Mouse (Mus musculus): ENCODE measurements around the gene Slc25a20. TPM values are rescaled to one million over a fixed set of nuclear protein-coding genes. Genes with fewer than 3 reads are reported as not detected.

Gene Slc25a20
- polyA plus RNA-seq, 1 experiment from 2014 or later, result 23.5 TPM

DNA sequence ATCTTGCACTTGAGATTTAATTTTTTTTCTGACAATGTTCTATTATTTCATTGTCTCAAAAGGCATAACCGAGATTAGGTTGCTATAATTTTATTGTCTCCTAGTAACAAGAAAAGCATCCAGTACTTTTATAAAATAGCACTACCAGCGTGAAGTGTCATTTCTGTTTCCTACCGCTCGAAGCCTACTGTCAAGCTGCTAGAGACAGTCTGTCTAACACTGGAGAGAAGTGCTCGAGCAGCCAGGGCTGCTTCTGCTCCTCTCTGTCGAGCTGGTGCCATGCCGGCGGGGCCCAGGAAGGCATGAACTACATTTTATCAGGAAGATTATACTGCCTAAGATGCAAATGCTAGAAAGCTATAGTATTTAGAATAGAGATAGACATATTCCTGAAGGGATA, 46.9 kb downstream of the Slc25a20 start:
- H3K27me3 ChIP-seq (replicated peaks; ENCODE audit: control insufficient read depth, insufficient read depth, low read length), result no peaks in the 10 kb centered on the region
- H3K36me3 ChIP-seq (ENCODE audit: control insufficient read depth, insufficient read depth, low read length), result no peaks in the 10 kb centered on the region
- no peak overlapping the region for H3K4me2 ChIP-seq (ENCODE audit: low read length)
- H3K4me3 ChIP-seq (ENCODE audit: low read depth, low read length), result no peak overlapping the region
- ATAC-seq (no peak), DNase-seq (ENCODE audit: low spot score) (no peak)
- 92% methylated on average over 8 of the region's 8 CpGs for WGBS
- H3K4me1 ChIP-seq (ENCODE audit: control insufficient read depth, insufficient read depth, low read length), result 0 out of 2 replicates have a peak, but pooled peaks cover 2% of the 10 kb centered on the region
- H3K27ac ChIP-seq (ENCODE audit: low read depth, low read length), result no peak overlapping the region
- no peak overlapping the region for H3K9ac ChIP-seq (ENCODE audit: low read length)
- no peaks in the 10 kb centered on the region for H3K9me3 ChIP-seq (replicated peaks; ENCODE audit: control insufficient read depth, low read length)

DNA sequence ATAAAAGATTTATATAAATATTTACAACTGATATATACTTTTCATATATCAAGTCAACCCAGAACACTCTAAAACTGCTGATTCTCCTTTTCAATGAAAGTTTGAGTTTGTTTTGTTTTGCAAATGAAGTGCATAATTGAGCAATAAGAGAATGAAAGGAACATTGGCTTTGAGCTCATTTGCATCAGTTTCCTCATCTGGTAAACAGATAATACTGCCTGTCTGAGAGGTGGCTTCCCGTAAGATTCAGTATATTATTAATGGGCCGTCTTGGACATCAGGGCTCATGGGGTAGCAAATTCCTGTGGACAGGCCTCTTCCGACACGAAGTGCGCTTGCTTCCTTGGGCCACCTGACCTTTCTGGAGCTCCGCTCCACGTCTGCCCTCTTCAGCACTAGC, 48.9 kb downstream of the Slc25a20 start:
- Histone ChIP-seq H3K9me3 (replicated peaks; ENCODE audit: control insufficient read depth, low read length) (no peaks in the 10 kb centered on the region), H3K27ac (ENCODE audit: low read depth, low read length) (no peak overlapping the region), H3K27me3 (replicated peaks; ENCODE audit: control insufficient read depth, insufficient read depth, low read length) (no peaks in the 10 kb centered on the region), H3K4me3 (ENCODE audit: low read depth, low read length) (no peak overlapping the region), H3K9ac (ENCODE audit: low read length) (no peak overlapping the region), H3K4me2 (ENCODE audit: low read length) (no peak overlapping the region), H3K4me1 (ENCODE audit: control insufficient read depth, insufficient read depth, low read length) (no peaks in the 10 kb centered on the region), H3K36me3 (ENCODE audit: control insufficient read depth, insufficient read depth, low read length) (no peaks in the 10 kb centered on the region)
- 83% methylated on average over 7 of the region's 7 CpGs for WGBS
- ATAC-seq (no peak), DNase-seq (ENCODE audit: low spot score) (no peak)

DNA sequence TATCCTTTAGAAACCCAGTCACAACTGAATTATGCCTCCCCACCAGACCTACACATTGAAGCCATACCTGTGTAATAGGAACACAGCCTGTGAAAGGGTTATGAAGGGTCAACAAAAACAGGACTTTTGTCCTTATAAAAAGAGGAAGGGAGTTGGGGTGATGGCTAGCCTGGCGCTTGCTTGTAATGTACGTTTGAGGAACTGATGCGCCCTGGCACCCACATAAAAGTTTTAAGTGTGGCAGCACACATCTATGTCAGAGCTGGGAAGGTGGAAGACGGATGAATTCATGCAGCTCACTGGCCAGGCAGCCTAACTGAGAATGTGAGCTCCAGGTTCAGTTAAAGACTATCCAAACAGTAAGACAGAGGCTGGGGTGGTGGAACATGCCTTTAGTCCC, 54.3 kb downstream of the Slc25a20 start:
- H3K27me3 ChIP-seq (replicated peaks; ENCODE audit: control insufficient read depth, insufficient read depth, low read length), result no peaks in the 10 kb centered on the region
- whole genome bisulfite sequencing, result 89% methylated on average over 4 of the region's 4 CpGs
- peaks cover 20% of the 10 kb centered on the region for H3K36me3 ChIP-seq (ENCODE audit: control insufficient read depth, insufficient read depth, low read length)
- H3K4me1 ChIP-seq (ENCODE audit: control insufficient read depth, insufficient read depth, low read length), result no peaks in the 10 kb centered on the region
- DNase-seq (ENCODE audit: low spot score), result no peak
- no peak overlapping the region for H3K4me3 ChIP-seq (ENCODE audit: low read depth, low read length)
- no peak for ATAC-seq
- H3K9ac ChIP-seq (ENCODE audit: low read length), result no peak overlapping the region
- H3K4me2 ChIP-seq (ENCODE audit: low read length), result no peak overlapping the region
- no peaks in the 10 kb centered on the region for H3K9me3 ChIP-seq (replicated peaks; ENCODE audit: control insufficient read depth, low read length)
- H3K27ac ChIP-seq (ENCODE audit: low read depth, low read length), result no peak overlapping the region

DNA sequence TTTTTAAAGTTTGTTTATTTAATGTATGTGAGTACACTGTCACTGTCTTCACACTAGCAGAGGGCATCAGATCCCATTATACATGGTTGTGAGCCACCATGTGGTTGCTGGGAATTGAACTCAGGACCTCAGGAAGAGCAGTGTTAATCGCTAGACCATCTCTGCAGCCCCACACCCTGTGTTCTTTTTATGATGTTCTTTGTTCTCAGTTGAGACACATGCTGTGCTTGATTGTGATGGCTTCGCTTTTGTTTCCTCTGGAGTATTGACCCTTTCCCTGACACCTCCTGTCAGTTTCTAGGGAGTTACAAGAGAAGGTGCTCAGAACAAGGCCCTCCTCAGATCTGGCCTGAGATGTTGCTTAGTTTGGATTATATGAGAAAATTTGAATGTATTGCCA, 61.9 kb downstream of the Slc25a20 start:
- Histone ChIP-seq H3K4me2 (ENCODE audit: low read length) (no peak overlapping the region), H3K9ac (ENCODE audit: low read length) (no peak overlapping the region), H3K4me1 (ENCODE audit: control insufficient read depth, insufficient read depth, low read length) (no peaks in the 10 kb centered on the region), H3K4me3 (ENCODE audit: low read depth, low read length) (no peak overlapping the region), H3K27me3 (replicated peaks; ENCODE audit: control insufficient read depth, insufficient read depth, low read length) (no peaks in the 10 kb centered on the region), H3K36me3 (ENCODE audit: control insufficient read depth, insufficient read depth, low read length) (peaks cover 24% of the 10 kb centered on the region; the same call in 1 of the 2 replicates), H3K9me3 (replicated peaks; ENCODE audit: control insufficient read depth, low read length) (no peaks in the 10 kb centered on the region), H3K27ac (ENCODE audit: low read depth, low read length) (no peak overlapping the region)
- ATAC-seq (no peak), DNase-seq (ENCODE audit: low spot score) (no peak)
- 26% methylated on average over 2 of the region's 2 CpGs for WGBS

DNA sequence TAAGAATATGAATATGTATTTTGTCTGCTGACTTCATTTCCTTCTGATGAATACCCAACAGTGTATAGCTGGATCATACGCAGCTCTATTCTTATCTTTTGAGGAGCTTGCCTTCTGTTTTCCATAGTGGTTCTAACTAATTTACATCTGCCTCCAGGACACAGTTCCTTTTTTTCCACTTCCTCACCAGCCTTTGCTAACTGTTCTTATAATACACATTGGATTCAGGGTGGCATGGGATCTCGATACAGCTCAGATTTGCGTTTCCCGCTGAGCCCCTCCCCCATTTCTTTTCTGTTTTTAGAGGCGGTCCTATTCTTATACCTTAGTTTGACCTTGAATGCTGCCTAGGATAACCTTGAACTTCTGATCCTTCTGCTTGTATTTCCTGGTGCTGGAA, 64.2 kb downstream of the Slc25a20 start:
- no peaks in the 10 kb centered on the region for H3K9me3 ChIP-seq (replicated peaks; ENCODE audit: control insufficient read depth, low read length)
- no peak overlapping the region for H3K9ac ChIP-seq (ENCODE audit: low read length)
- no peak overlapping the region for H3K27ac ChIP-seq (ENCODE audit: low read depth, low read length)
- H3K27me3 ChIP-seq (replicated peaks; ENCODE audit: control insufficient read depth, insufficient read depth, low read length), result no peaks in the 10 kb centered on the region
- DNase-seq (ENCODE audit: low spot score) (no peak), ATAC-seq (no peak)
- H3K4me3 ChIP-seq (ENCODE audit: low read depth, low read length), result no peak overlapping the region
- WGBS, result 95% methylated on average over 5 of the region's 5 CpGs
- H3K36me3 ChIP-seq (ENCODE audit: control insufficient read depth, insufficient read depth, low read length), result peaks cover 19% of the 10 kb centered on the region; the same call in 1 of the 2 replicates
- H3K4me1 ChIP-seq (ENCODE audit: control insufficient read depth, insufficient read depth, low read length), result no peaks in the 10 kb centered on the region
- no peak overlapping the region for H3K4me2 ChIP-seq (ENCODE audit: low read length)

DNA sequence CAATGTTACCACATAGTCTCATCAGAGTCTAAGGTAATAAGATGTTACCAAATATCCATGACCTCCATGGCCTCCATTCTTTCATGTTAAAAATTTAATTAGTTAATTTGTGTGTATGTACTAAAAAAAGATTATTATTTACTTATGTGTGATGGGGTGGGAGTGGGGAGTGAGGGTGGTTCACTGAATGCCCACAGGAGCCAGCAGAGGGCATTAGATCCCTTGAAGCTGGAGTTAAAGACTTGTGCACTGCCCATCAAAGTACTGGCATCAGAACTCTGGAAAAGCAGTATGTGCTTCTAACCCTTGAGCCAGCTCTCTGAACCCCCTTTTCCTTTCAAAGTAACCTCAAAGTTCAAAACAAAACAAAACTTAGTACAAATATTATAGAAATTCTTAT, 67.2 kb downstream of the Slc25a20 start:
- Histone ChIP-seq H3K9ac (ENCODE audit: low read length) (no peak overlapping the region), H3K4me2 (ENCODE audit: low read length) (no peak overlapping the region), H3K27me3 (replicated peaks; ENCODE audit: control insufficient read depth, insufficient read depth, low read length) (no peaks in the 10 kb centered on the region), H3K4me3 (ENCODE audit: low read depth, low read length) (no peak overlapping the region), H3K27ac (ENCODE audit: low read depth, low read length) (no peak overlapping the region), H3K9me3 (replicated peaks; ENCODE audit: control insufficient read depth, low read length) (no peaks in the 10 kb centered on the region), H3K36me3 (ENCODE audit: control insufficient read depth, insufficient read depth, low read length) (peaks cover 23% of the 10 kb centered on the region; the same call in 1 of the 2 replicates), H3K4me1 (ENCODE audit: control insufficient read depth, insufficient read depth, low read length) (no peaks in the 10 kb centered on the region)
- DNase-seq (ENCODE audit: low spot score) (peak; percentile 20), ATAC-seq (no peak)

DNA sequence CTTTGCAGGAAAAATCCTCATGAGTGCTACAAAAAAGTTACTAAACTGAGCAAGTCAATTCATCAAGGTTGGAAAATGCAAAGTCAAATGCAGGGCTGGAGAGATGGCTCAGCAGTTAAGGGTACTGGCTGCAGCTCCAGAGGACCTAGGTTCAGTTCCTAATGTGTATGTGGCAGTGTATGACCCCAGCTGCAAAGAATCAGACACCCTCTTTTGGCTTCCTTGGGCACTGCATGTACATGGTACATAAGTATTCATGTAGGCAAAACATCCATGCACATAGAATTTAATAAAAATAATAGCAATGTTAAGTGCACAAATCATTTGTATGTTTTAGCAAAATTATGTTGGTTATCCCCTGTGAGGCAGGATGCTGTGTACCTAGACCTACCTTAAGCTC, 70.6 kb downstream of the Slc25a20 start:
- no peak overlapping the region for H3K4me3 ChIP-seq (ENCODE audit: low read depth, low read length)
- no peak overlapping the region for H3K4me2 ChIP-seq (ENCODE audit: low read length)
- H3K27ac ChIP-seq (ENCODE audit: low read depth, low read length), result no peak overlapping the region
- H3K36me3 ChIP-seq (ENCODE audit: control insufficient read depth, insufficient read depth, low read length), result peaks cover 45% of the 10 kb centered on the region
- H3K27me3 ChIP-seq (replicated peaks; ENCODE audit: control insufficient read depth, insufficient read depth, low read length), result no peaks in the 10 kb centered on the region
- ATAC-seq (no peak), DNase-seq (ENCODE audit: low spot score) (no peak)
- no peaks in the 10 kb centered on the region for H3K4me1 ChIP-seq (ENCODE audit: control insufficient read depth, insufficient read depth, low read length)
- H3K9me3 ChIP-seq (replicated peaks; ENCODE audit: control insufficient read depth, low read length), result no peaks in the 10 kb centered on the region
- no peak overlapping the region for H3K9ac ChIP-seq (ENCODE audit: low read length)

Small RNA genes within 50 kb of the gene (microRNA-seq; reads per million reads assigned to microRNA genes)
- gene Gm26298, result not detected

Other genes starting within 250 kb of the Slc25a20 start
- 0.94 and 1.1 TPM in 2 replicates for gene Ccdc36, start 233.6 kb upstream of the Slc25a20 start, polyA plus RNA-seq (2014; fragmentation: Nextera tagmentation; extraction: Ambion mirVana)
- gene BC048562, start 225.6 kb upstream of the Slc25a20 start, polyA plus RNA-seq (2014; fragmentation: Nextera tagmentation; extraction: Ambion mirVana), result not detected in 2 replicates
- 45.2 and 49.6 TPM in 2 replicates for gene Ccdc71, start 201.6 kb upstream of the Slc25a20 start, polyA plus RNA-seq (2014; fragmentation: Nextera tagmentation; extraction: Ambion mirVana)
- 47.9 and 52.6 TPM in 2 replicates for gene Klhdc8b, start 200.5 kb upstream of the Slc25a20 start, polyA plus RNA-seq (2014; fragmentation: Nextera tagmentation; extraction: Ambion mirVana)
- gene Lamb2, start 182.4 kb upstream of the Slc25a20 start, polyA plus RNA-seq (2014; fragmentation: Nextera tagmentation; extraction: Ambion mirVana), result 12.0 and 17.2 TPM in 2 replicates
- gene Usp19, start 171.5 kb upstream of the Slc25a20 start, polyA plus RNA-seq (2014; fragmentation: Nextera tagmentation; extraction: Ambion mirVana), result 48.0 and 64.1 TPM in 2 replicates
- gene Qars, start 154.4 kb upstream of the Slc25a20 start, polyA plus RNA-seq (2014; fragmentation: Nextera tagmentation; extraction: Ambion mirVana), result 71.5 and 87.7 TPM in 2 replicates
- gene Qrich1, start 145.3 kb upstream of the Slc25a20 start, polyA plus RNA-seq (2014; fragmentation: Nextera tagmentation; extraction: Ambion mirVana), result 143 and 160 TPM in 2 replicates
- gene Impdh2, start 101.8 kb upstream of the Slc25a20 start, polyA plus RNA-seq (2014; fragmentation: Nextera tagmentation; extraction: Ambion mirVana), result 125 and 136 TPM in 2 replicates
- gene Ndufaf3, start 94.7 kb upstream of the Slc25a20 start, polyA plus RNA-seq (2014; fragmentation: Nextera tagmentation; extraction: Ambion mirVana), result 82.7 and 105 TPM in 2 replicates
- gene Dalrd3, start 92.2 kb upstream of the Slc25a20 start, polyA plus RNA-seq (2014; fragmentation: Nextera tagmentation; extraction: Ambion mirVana), result 188 and 190 TPM in 2 replicates
- 162 and 187 TPM in 2 replicates for gene Wdr6, start 83.3 kb upstream of the Slc25a20 start, polyA plus RNA-seq (2014; fragmentation: Nextera tagmentation; extraction: Ambion mirVana)
- 14.5 and 18.1 TPM in 2 replicates for gene P4htm, start 64.4 kb upstream of the Slc25a20 start, polyA plus RNA-seq (2014; fragmentation: Nextera tagmentation; extraction: Ambion mirVana)
- 37.5 and 42.4 TPM in 2 replicates for gene Arih2, start 12.7 kb upstream of the Slc25a20 start, polyA plus RNA-seq (2014; fragmentation: Nextera tagmentation; extraction: Ambion mirVana)
- 32.4 and 39.1 TPM in 2 replicates for gene Prkar2a, start 27.2 kb downstream of the Slc25a20 start, polyA plus RNA-seq (2014; fragmentation: Nextera tagmentation; extraction: Ambion mirVana)
- gene Ip6k2, start 121.7 kb downstream of the Slc25a20 start, polyA plus RNA-seq (2014; fragmentation: Nextera tagmentation; extraction: Ambion mirVana), result 217 and 221 TPM in 2 replicates
- 13.6 and 19.2 TPM in 2 replicates for gene Nckipsd, start 146.3 kb downstream of the Slc25a20 start, polyA plus RNA-seq (2014; fragmentation: Nextera tagmentation; extraction: Ambion mirVana)
- gene Celsr3, start 164.2 kb downstream of the Slc25a20 start, polyA plus RNA-seq (2014; fragmentation: Nextera tagmentation; extraction: Ambion mirVana), result 10.7 and 17.6 TPM in 2 replicates
- 10.6 and 14.7 TPM in 2 replicates for gene Slc26a6, start 191.2 kb downstream of the Slc25a20 start, polyA plus RNA-seq (2014; fragmentation: Nextera tagmentation; extraction: Ambion mirVana)